11 mouse cellular contexts compared by ENCODE assay signal in genomic region chr8:34573007-34573881, GRCm38 (mm10).
DNase-seq lines count a peak whose midpoint lies in the region; ATAC-seq and TF ChIP-seq lines count a peak whose summit lies in the region.
"Had no signal": no experiment of that assay in that cellular context is flagged by ENCODE, and none has a peak within 500 bp of the region (broad histone marks: within the 10 kb centered on the region; RNA-seq: fewer than 3 reads in every experiment).

No protein-coding gene starts in this region.

- H3K4me3 ChIP-seq in intestine, embryonic 14.5 days (ENCODE audit: low read depth, low read length) = no peak overlapping the region
- H3K4me3 ChIP-seq in intestine, postnatal 0 days (ENCODE audit: low read depth, low read length) = no peak overlapping the region
- no peak overlapping the region for H3K4me3 ChIP-seq in brown adipose tissue, adult 24 weeks (ENCODE audit: insufficient read depth, low read depth, low read length)
- H3K4me3 ChIP-seq in layer of hippocampus, adult 2 months = no peak overlapping the region
- H3K4me3 ChIP-seq: megakaryocyte, embryonic 14.5 days had no signal

- 43% methylated on average over 9 of the region's 9 CpGs for WGBS in intestine, embryonic 14.5 days
- 41% methylated on average over 9 of the region's 9 CpGs for WGBS in intestine, postnatal 0 days

- H3K4me1 ChIP-seq in intestine, embryonic 14.5 days (replicated peaks; ENCODE audit: control insufficient read depth, insufficient read depth, low read length) = peaks cover 14% of the 10 kb centered on the region
- no peaks in the 10 kb centered on the region for H3K4me1 ChIP-seq in intestine, postnatal 0 days (replicated peaks; ENCODE audit: control insufficient read depth, insufficient read depth, low read length)
- peaks cover 3% of the 10 kb centered on the region; the same call in 1 of the 2 replicates for H3K4me1 ChIP-seq in brown adipose tissue, adult 24 weeks (ENCODE audit: control insufficient read depth, insufficient read depth, insufficient read length, low read length)

- ATAC-seq in intestine, embryonic 14.5 days (replicated peaks; ENCODE audit: low FRiP score, low TSS enrichment, low read depth) = no peak; the same call in 1 of the 2 replicates
- ATAC-seq in intestine, postnatal 0 days = no peak
- ATAC-seq: hindbrain, postnatal 0 days had no signal

- no peak for TF ChIP-seq CTCF in intestine, postnatal 0 days (IDR thresholded peaks at IDR 0.05; ENCODE audit: low read depth)
- no peak for TF ChIP-seq CTCF in layer of hippocampus, adult 2 months (conservative IDR thresholded peaks at IDR 0.05)

- no peaks in the 10 kb centered on the region for H3K9me3 ChIP-seq in intestine, embryonic 14.5 days (ENCODE audit: control insufficient read depth, low read length)
- H3K9me3 ChIP-seq in intestine, postnatal 0 days (ENCODE audit: control insufficient read depth) = no peaks in the 10 kb centered on the region

- no peak overlapping the region for H3K4me2 ChIP-seq in intestine, embryonic 14.5 days (ENCODE audit: low read length)
- no peak overlapping the region for H3K4me2 ChIP-seq in intestine, postnatal 0 days (replicated peaks; ENCODE audit: low read depth)

- H3K36me3 ChIP-seq in intestine, embryonic 14.5 days (ENCODE audit: control insufficient read depth, insufficient read depth, low read length) = no peaks in the 10 kb centered on the region
- H3K36me3 ChIP-seq in intestine, postnatal 0 days (ENCODE audit: control insufficient read depth, insufficient read depth) = no peaks in the 10 kb centered on the region

- H3K9ac ChIP-seq in intestine, embryonic 14.5 days (ENCODE audit: low read length) = no peak overlapping the region
- no peak overlapping the region for H3K9ac ChIP-seq in intestine, postnatal 0 days (ENCODE audit: low read depth, low read length)

- peak; percentile 56 for DNase-seq in intestine, embryonic 14.5 days (ENCODE audit: low spot score)
- DNase-seq in kidney, postnatal 10 days = peak; percentile 44
- peak; percentile 92 for DNase-seq in lung, postnatal 36 days
- DNase-seq in layer of hippocampus, adult 2 months (ENCODE audit: low spot score in 2 of 2) = no peak
- DNase-seq in testis, postnatal 14 days (ENCODE audit: low spot score) = no peak
- no peak for DNase-seq in frontal cortex, adult 2 months (ENCODE audit: extremely low spot score in 1 of 2, low spot score in 1 of 2)

- H3K27ac ChIP-seq in intestine, embryonic 14.5 days (ENCODE audit: low read depth) = peak overlapping the region; percentile 43; the same call in 1 of the 2 replicates
- no peak overlapping the region for H3K27ac ChIP-seq in intestine, postnatal 0 days (ENCODE audit: low read depth, low read length)
- H3K27ac ChIP-seq in brown adipose tissue, adult 24 weeks (replicated peaks; ENCODE audit: low read depth, low read length) = peak overlapping the region; percentile 76
- H3K27ac ChIP-seq in layer of hippocampus, adult 2 months = no peak overlapping the region
- H3K27ac ChIP-seq: hindbrain, postnatal 0 days had no signal

- no peaks in the 10 kb centered on the region for H3K27me3 ChIP-seq in intestine, embryonic 14.5 days (replicated peaks; ENCODE audit: control insufficient read depth, insufficient read depth, low read length)
- H3K27me3 ChIP-seq in intestine, postnatal 0 days (replicated peaks; ENCODE audit: control insufficient read depth, insufficient read depth, low read length) = no peaks in the 10 kb centered on the region
- H3K27me3 ChIP-seq: CH12.LX; megakaryocyte, embryonic 14.5 days had no signal

Comparison
In these comparisons a context has a peak if more than half of its experiments do, and no peak if none do; other contexts are left out.
1. H3K27ac ChIP-seq: peak in intestine, embryonic 14.5 days (single experiment) and brown adipose tissue, adult 24 weeks (single experiment); none in intestine, postnatal 0 days (single experiment) and layer of hippocampus, adult 2 months (single experiment).
2. DNase-seq: peak in intestine, embryonic 14.5 days (single experiment), kidney, postnatal 10 days (single experiment) and lung, postnatal 36 days (single experiment); none in layer of hippocampus, adult 2 months (0 of 2), testis, postnatal 14 days (single experiment) and frontal cortex, adult 2 months (0 of 2).